Mouse (Mus musculus): ENCODE results near the gene Hmgb2.

- TF ChIP-seq CTCF (IDR thresholded peaks at IDR 0.05; ENCODE audit: control insufficient read depth, insufficient read depth, insufficient replicate concordance, low read depth, low read length), result no peak
- no peak for TF ChIP-seq POLR2A (IDR thresholded peaks at IDR 0.05; ENCODE audit: control insufficient read depth, low read depth, low read length)
Measured at GRCm38 (mm10) chr8:57534495-57534894, 22.8 kb downstream of the Hmgb2 start.
